Mouse (Mus musculus): ENCODE results near the gene Nectin3. TPM values are rescaled to one million over a fixed set of nuclear protein-coding genes. Genes with fewer than 3 reads are reported as not detected.
"Not testable (repeated sequence)": the region's sequence is repeated elsewhere in the genome, so short reads cannot be mapped to it uniquely, and the experiment has no call there.

The Nectin3 gene
- total RNA-seq, 2 experiments from 2014 or later, result 34.6 to 35.6 TPM

- DNase-seq (ENCODE audit: low spot score in 2 of 2), result no peak
Observed at GRCm38 (mm10) chr16:46431317-46431716, 67.0 kb downstream of the Nectin3 start.

- DNase-seq (ENCODE audit: low spot score in 2 of 2), result no peak
Observed at GRCm38 (mm10) chr16:46416177-46416576, 82.1 kb downstream of the Nectin3 start.

GRCm38 (mm10) chr16:46410739-46411057 is 87.6 kb downstream of the Nectin3 start:
- no peak for DNase-seq (ENCODE audit: low spot score in 2 of 2)

- DNase-seq (ENCODE audit: low spot score in 2 of 2), result no peak
Observed at GRCm38 (mm10) chr16:46410053-46410738, 88.1 kb downstream of the Nectin3 start.

- DNase-seq (ENCODE audit: low spot score in 2 of 2), result no peak
Observed at GRCm38 (mm10) chr16:46407997-46408396, 90.3 kb downstream of the Nectin3 start.

- DNase-seq (ENCODE audit: low spot score in 2 of 2), result no peak
Observed at GRCm38 (mm10) chr16:46406844-46407639, 91.3 kb downstream of the Nectin3 start.

GRCm38 (mm10) chr16:46397945-46398344 is 100.4 kb downstream of the Nectin3 start:
- no peak for DNase-seq (ENCODE audit: low spot score in 2 of 2)

- no peak for DNase-seq (ENCODE audit: low spot score in 2 of 2)
Observed at GRCm38 (mm10) chr16:46389415-46390033, 108.8 kb downstream of the Nectin3 start.

- DNase-seq (ENCODE audit: low spot score in 2 of 2), result no peak
Observed at GRCm38 (mm10) chr16:46388527-46389414, 109.6 kb downstream of the Nectin3 start.

GRCm38 (mm10) chr16:46384279-46384678 is 114.0 kb downstream of the Nectin3 start:
- DNase-seq (ENCODE audit: low spot score in 2 of 2), result no peak

GRCm38 (mm10) chr16:46383344-46383743 is 115.0 kb downstream of the Nectin3 start:
- DNase-seq (ENCODE audit: low spot score in 2 of 2), result no peak

- no peak for DNase-seq (ENCODE audit: low spot score in 2 of 2)
Observed at GRCm38 (mm10) chr16:46376575-46376974, 121.8 kb downstream of the Nectin3 start.

- peak in 1 of 2 experiments; percentile 25 for DNase-seq (ENCODE audit: low spot score in 2 of 2)
Observed at GRCm38 (mm10) chr16:46362022-46362421, 136.3 kb downstream of the Nectin3 start.

GRCm38 (mm10) chr16:46357658-46358057 is 140.7 kb downstream of the Nectin3 start:
- not testable (repeated sequence) for DNase-seq (ENCODE audit: low spot score in 2 of 2)

GRCm38 (mm10) chr16:46356663-46357062 is 141.7 kb downstream of the Nectin3 start:
- DNase-seq (ENCODE audit: low spot score in 2 of 2), result no peak
